Mouse (Mus musculus) thymus, adult 2 months (tissue): ENCODE measurements at regions not wholly inside any gene's neighbourhood (a gene's known extent, or its start where the extent isn't known, plus 50 kb on each side); places are given as distances from the start of the nearest gene placed in this dataset.

Experiments used
- CTCF ChIP-seq: fragments of 200-500 bp; IDR thresholded peaks from 2 replicates; pipeline ENCODE4 v1.5.1; 2012; ENCODE audit warnings: mild to moderate bottlenecking, control low read depth, low read length, moderate library complexity, borderline replicate concordance; ENCODE audit not compliant: control insufficient read depth, poor library complexity, insufficient read depth; ENCODE audit errors: extremely low read depth
- POLR2A ChIP-seq: fragments of 200-500 bp; IDR thresholded peaks from 2 replicates; pipeline ENCODE4 v1.6.1; 2012; ENCODE audit warnings: mild to moderate bottlenecking, low read length, control low read depth, moderate library complexity; ENCODE audit not compliant: control insufficient read depth, poor library complexity, insufficient read depth; ENCODE audit errors: extremely low read depth

DNA sequence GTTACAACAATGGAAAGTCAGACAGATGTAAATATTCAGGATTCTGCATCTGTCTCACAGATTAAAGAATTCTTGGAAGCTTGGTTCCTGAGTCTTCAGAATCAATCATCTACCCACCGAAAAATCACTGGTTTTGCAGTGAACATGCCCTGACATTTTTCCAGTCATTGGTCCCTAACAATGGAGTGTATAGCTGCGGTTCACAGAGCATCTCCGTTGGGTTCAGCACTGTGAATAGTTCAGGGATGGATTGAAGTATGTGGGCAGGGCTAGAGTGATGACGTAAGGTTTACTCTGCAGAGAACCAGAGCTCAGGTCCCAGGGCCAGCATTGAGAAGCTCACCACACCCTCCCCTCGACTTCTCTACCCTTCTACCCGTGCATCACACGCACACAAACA lies 56.5 kb upstream of the Ipo5 start:
- no peak for TF ChIP-seq CTCF
- TF ChIP-seq POLR2A: no peak
